Mouse (Mus musculus): ENCODE data around the gene Chrm3. TPM values are rescaled to one million over a fixed set of nuclear protein-coding genes. Genes with fewer than 3 reads are reported as not detected.

Chrm3 gene
- polyA plus RNA-seq, 1 experiment, result not detected

DNA sequence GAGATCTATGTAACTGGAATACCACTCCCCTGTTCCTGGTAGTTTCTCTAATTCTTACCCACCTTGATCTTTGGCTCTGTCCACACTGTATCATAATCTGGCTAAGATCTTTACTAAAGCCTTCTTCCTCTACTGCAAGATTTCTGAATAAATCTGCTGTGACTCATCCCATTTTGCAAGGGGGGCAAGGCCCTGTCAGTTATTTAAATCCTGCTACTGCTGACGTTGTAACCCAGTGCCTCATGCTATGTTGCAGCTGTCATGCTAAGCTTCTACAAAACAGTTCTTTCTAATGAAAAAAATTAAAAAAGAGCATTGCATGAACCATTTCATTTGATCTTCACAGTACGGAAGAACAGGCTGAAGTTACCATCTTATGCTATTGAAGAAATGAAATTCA, 248.4 kb downstream of the Chrm3 start:
- Histone ChIP-seq H3K79me2 (ENCODE audit: control insufficient read depth, insufficient read depth) (no peaks in the 10 kb centered on the region), H3K4me3 (ENCODE audit: insufficient read depth, poor library complexity, severe bottlenecking) (no peak overlapping the region), H3K36me3 (ENCODE audit: control insufficient read depth, insufficient read depth) (no peaks in the 10 kb centered on the region), H3K27me3 (ENCODE audit: control insufficient read depth, insufficient read depth, insufficient read length) (no peaks in the 10 kb centered on the region), H3K79me3 (ENCODE audit: low read depth) (no peaks in the 10 kb centered on the region), H3ac (ENCODE audit: control insufficient read depth, insufficient read length, low read depth) (no peak overlapping the region)
- no peak for TF ChIP-seq MYOG (IDR thresholded peaks at IDR 0.05; ENCODE audit: control insufficient read depth, extremely low read depth, insufficient read length)
- TF ChIP-seq MAX (IDR thresholded peaks at IDR 0.05), result no peak
- no peak for TF ChIP-seq USF1 (IDR thresholded peaks at IDR 0.05; ENCODE audit: low read depth)
- TF ChIP-seq FOSL1 (IDR thresholded peaks at IDR 0.05; ENCODE audit: insufficient read depth, low read length, poor library complexity, severe bottlenecking), result no peak
- TF ChIP-seq CEBPB (IDR thresholded peaks at IDR 0.05; ENCODE audit: low read depth), result no peak
- TF ChIP-seq CTCF (IDR thresholded peaks at IDR 0.05; ENCODE audit: control insufficient read depth, insufficient read depth, insufficient read length), result no peak
- TF ChIP-seq MYOD1 (IDR thresholded peaks at IDR 0.05; ENCODE audit: control insufficient read depth, insufficient read length, low read depth), result no peak

GRCm38 (mm10) chr13:10109542-10109941, 251.1 kb downstream of the Chrm3 start:
- Histone ChIP-seq H3K36me3 (ENCODE audit: control insufficient read depth, insufficient read depth) (no peaks in the 10 kb centered on the region), H3K27me3 (ENCODE audit: control insufficient read depth, insufficient read depth, insufficient read length) (no peaks in the 10 kb centered on the region), H3K4me3 (ENCODE audit: insufficient read depth, poor library complexity, severe bottlenecking) (no peak overlapping the region), H3K79me2 (ENCODE audit: control insufficient read depth, insufficient read depth) (no peaks in the 10 kb centered on the region), H3ac (ENCODE audit: control insufficient read depth, insufficient read length, low read depth) (no peak overlapping the region), H3K79me3 (ENCODE audit: low read depth) (no peaks in the 10 kb centered on the region)
- no peak for TF ChIP-seq CEBPB (IDR thresholded peaks at IDR 0.05; ENCODE audit: low read depth)
- no peak for TF ChIP-seq USF1 (IDR thresholded peaks at IDR 0.05; ENCODE audit: low read depth)
- no peak for TF ChIP-seq CTCF (IDR thresholded peaks at IDR 0.05; ENCODE audit: control insufficient read depth, insufficient read depth, insufficient read length)
- no peak for TF ChIP-seq FOSL1 (IDR thresholded peaks at IDR 0.05; ENCODE audit: insufficient read depth, low read length, poor library complexity, severe bottlenecking)
- no peak for TF ChIP-seq MYOG (IDR thresholded peaks at IDR 0.05; ENCODE audit: control insufficient read depth, extremely low read depth, insufficient read length)
- no peak for TF ChIP-seq MAX (IDR thresholded peaks at IDR 0.05)
- TF ChIP-seq MYOD1 (IDR thresholded peaks at IDR 0.05; ENCODE audit: control insufficient read depth, insufficient read length, low read depth), result no peak

GRCm38 (mm10) chr13:10107331-10107730, 253.3 kb downstream of the Chrm3 start:
- TF ChIP-seq MYOG (IDR thresholded peaks at IDR 0.05; ENCODE audit: control insufficient read depth, extremely low read depth, insufficient read length) (no peak), MYOD1 (IDR thresholded peaks at IDR 0.05; ENCODE audit: control insufficient read depth, insufficient read length, low read depth) (no peak), USF1 (IDR thresholded peaks at IDR 0.05; ENCODE audit: low read depth) (no peak), CEBPB (IDR thresholded peaks at IDR 0.05; ENCODE audit: low read depth) (no peak), MAX (IDR thresholded peaks at IDR 0.05) (no peak), FOSL1 (IDR thresholded peaks at IDR 0.05; ENCODE audit: insufficient read depth, low read length, poor library complexity, severe bottlenecking) (no peak), CTCF (IDR thresholded peaks at IDR 0.05; ENCODE audit: control insufficient read depth, insufficient read depth, insufficient read length) (no peak)

DNA sequence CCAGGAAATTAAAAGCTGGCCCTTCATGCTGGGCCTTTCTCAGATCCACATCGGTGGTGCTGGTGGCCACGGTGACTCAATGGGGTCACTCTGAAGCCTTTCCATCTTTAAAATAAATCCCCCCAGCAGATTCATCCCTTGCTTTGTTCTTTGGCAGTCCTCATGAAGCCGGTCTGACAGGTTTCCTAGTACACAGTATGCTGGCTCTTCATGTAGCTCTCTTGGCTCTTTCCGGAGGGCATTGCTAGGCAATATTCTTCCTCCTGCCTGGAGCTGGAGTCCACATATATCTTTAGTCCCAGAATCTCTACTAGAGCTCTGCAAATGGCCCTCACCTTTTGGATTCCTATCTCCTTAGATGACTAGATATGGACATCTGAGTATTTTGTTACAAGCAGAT, 269.9 kb downstream of the Chrm3 start:
- TF ChIP-seq MAX (IDR thresholded peaks at IDR 0.05), result no peak
- TF ChIP-seq MYOG (IDR thresholded peaks at IDR 0.05; ENCODE audit: control insufficient read depth, extremely low read depth, insufficient read length), result no peak
- no peak for TF ChIP-seq USF1 (IDR thresholded peaks at IDR 0.05; ENCODE audit: low read depth)
- no peak for TF ChIP-seq FOSL1 (IDR thresholded peaks at IDR 0.05; ENCODE audit: insufficient read depth, low read length, poor library complexity, severe bottlenecking)
- TF ChIP-seq CTCF (IDR thresholded peaks at IDR 0.05; ENCODE audit: control insufficient read depth, insufficient read depth, insufficient read length), result no peak
- TF ChIP-seq MYOD1 (IDR thresholded peaks at IDR 0.05; ENCODE audit: control insufficient read depth, insufficient read length, low read depth), result no peak
- no peak for TF ChIP-seq CEBPB (IDR thresholded peaks at IDR 0.05; ENCODE audit: low read depth)
- no peak overlapping the region for H3ac ChIP-seq (ENCODE audit: control insufficient read depth, insufficient read length, low read depth)
- H3K79me2 ChIP-seq (ENCODE audit: control insufficient read depth, insufficient read depth), result no peaks in the 10 kb centered on the region
- no peak overlapping the region for H3K4me3 ChIP-seq (ENCODE audit: insufficient read depth, poor library complexity, severe bottlenecking)
- H3K27me3 ChIP-seq (ENCODE audit: control insufficient read depth, insufficient read depth, insufficient read length), result no peaks in the 10 kb centered on the region
- H3K79me3 ChIP-seq (ENCODE audit: low read depth), result no peaks in the 10 kb centered on the region
- H3K36me3 ChIP-seq (ENCODE audit: control insufficient read depth, insufficient read depth), result no peaks in the 10 kb centered on the region

More at GRCm38 (mm10) chr13:10107331-10107730, 253.3 kb downstream of the Chrm3 start:
- H3K4me3 ChIP-seq (ENCODE audit: insufficient read depth, poor library complexity, severe bottlenecking), result no peak overlapping the region
- H3K27me3 ChIP-seq (ENCODE audit: control insufficient read depth, insufficient read depth, insufficient read length), result no peaks in the 10 kb centered on the region
- H3K79me3 ChIP-seq (ENCODE audit: low read depth), result no peaks in the 10 kb centered on the region
- H3K36me3 ChIP-seq (ENCODE audit: control insufficient read depth, insufficient read depth), result no peaks in the 10 kb centered on the region
- H3K79me2 ChIP-seq (ENCODE audit: control insufficient read depth, insufficient read depth), result no peaks in the 10 kb centered on the region
- no peak overlapping the region for H3ac ChIP-seq (ENCODE audit: control insufficient read depth, insufficient read length, low read depth)

GRCm38 (mm10) chr13:10086336-10086735, 274.3 kb downstream of the Chrm3 start:
- no peak overlapping the region for H3ac ChIP-seq (ENCODE audit: control insufficient read depth, insufficient read length, low read depth)
- H3K36me3 ChIP-seq (ENCODE audit: control insufficient read depth, insufficient read depth), result no peaks in the 10 kb centered on the region
- no peak for TF ChIP-seq MAX (IDR thresholded peaks at IDR 0.05)
- TF ChIP-seq USF1 (IDR thresholded peaks at IDR 0.05; ENCODE audit: low read depth), result no peak
- no peak for TF ChIP-seq CTCF (IDR thresholded peaks at IDR 0.05; ENCODE audit: control insufficient read depth, insufficient read depth, insufficient read length)
- no peaks in the 10 kb centered on the region for H3K79me3 ChIP-seq (ENCODE audit: low read depth)
- no peaks in the 10 kb centered on the region for H3K27me3 ChIP-seq (ENCODE audit: control insufficient read depth, insufficient read depth, insufficient read length)
- H3K79me2 ChIP-seq (ENCODE audit: control insufficient read depth, insufficient read depth), result no peaks in the 10 kb centered on the region
- H3K4me3 ChIP-seq (ENCODE audit: insufficient read depth, poor library complexity, severe bottlenecking), result no peak overlapping the region

GRCm38 (mm10) chr13:10081896-10082426, 278.7 kb downstream of the Chrm3 start:
- no peaks in the 10 kb centered on the region for H3K79me3 ChIP-seq (ENCODE audit: low read depth)
- no peak overlapping the region for H3K4me3 ChIP-seq (ENCODE audit: insufficient read depth, poor library complexity, severe bottlenecking)
- H3K36me3 ChIP-seq (ENCODE audit: control insufficient read depth, insufficient read depth), result no peaks in the 10 kb centered on the region
- no peak for TF ChIP-seq FOSL1 (IDR thresholded peaks at IDR 0.05; ENCODE audit: insufficient read depth, low read length, poor library complexity, severe bottlenecking)
- no peak for TF ChIP-seq CEBPB (IDR thresholded peaks at IDR 0.05; ENCODE audit: low read depth)
- no peak for TF ChIP-seq CTCF (IDR thresholded peaks at IDR 0.05; ENCODE audit: control insufficient read depth, insufficient read depth, insufficient read length)
- no peak for TF ChIP-seq MYOD1 (IDR thresholded peaks at IDR 0.05; ENCODE audit: control insufficient read depth, insufficient read length, low read depth)
- no peak for TF ChIP-seq MYOG (IDR thresholded peaks at IDR 0.05; ENCODE audit: control insufficient read depth, extremely low read depth, insufficient read length)
- no peak for TF ChIP-seq USF1 (IDR thresholded peaks at IDR 0.05; ENCODE audit: low read depth)
- TF ChIP-seq MAX (IDR thresholded peaks at IDR 0.05), result no peak
- H3K27me3 ChIP-seq (ENCODE audit: control insufficient read depth, insufficient read depth, insufficient read length), result no peaks in the 10 kb centered on the region
- H3ac ChIP-seq (ENCODE audit: control insufficient read depth, insufficient read length, low read depth), result no peak overlapping the region
- no peaks in the 10 kb centered on the region for H3K79me2 ChIP-seq (ENCODE audit: control insufficient read depth, insufficient read depth)
